Mouse (Mus musculus) embryo, embryonic 9.5 days (tissue): ENCODE results near the gene Cd163l1.

Source experiments
- DNase-seq: peaks from one replicate; pipeline ENCODE4 v3.0.0-alpha.2; 2017; ENCODE audit errors: extremely low spot score

The Cd163l1 gene

DNA sequence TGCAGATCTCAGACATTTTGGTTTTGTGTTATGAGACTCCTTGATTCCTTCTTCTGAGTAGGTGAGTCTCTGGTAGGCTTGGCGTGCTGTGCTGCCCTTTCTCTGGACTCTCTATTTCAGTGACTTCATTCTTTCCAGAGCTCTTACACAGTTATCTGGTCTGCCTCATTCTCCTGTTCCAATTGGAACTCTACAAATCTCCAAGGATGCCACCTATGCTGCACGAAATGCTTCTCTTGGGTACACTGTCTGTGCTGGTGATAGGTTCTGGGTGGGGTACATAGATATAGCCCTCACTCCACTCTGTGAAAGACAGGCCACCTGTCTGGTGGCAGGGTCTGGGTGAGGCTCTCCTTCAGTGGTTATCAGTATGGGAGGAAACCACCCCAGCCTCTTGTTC lies at the start of gene Cd163l1:
Gene Cd163l1 (plus strand): TSS at position 301 of the 400 bp plus-strand sequence.
- no peak for DNase-seq

DNA sequence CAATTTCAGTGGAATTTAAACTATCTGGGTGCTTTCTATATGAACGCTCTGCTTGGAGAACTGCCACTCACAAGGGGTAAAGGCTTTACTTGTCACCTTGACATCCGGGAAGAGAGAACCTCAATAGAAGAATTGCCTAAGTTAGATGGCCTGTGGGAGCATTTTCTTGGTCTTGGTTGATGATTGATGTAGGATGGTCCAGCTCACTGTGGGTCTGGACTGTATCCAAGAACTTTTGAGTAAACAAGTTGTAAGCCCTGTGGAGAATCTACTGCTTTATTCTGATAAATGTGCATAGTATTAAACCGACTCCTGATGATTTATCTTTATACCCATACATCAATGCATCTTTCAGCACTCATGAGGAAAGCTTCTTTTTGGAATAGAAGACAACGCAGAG lies 48.7 kb upstream of the Cd163l1 start:
- no peak for DNase-seq

DNA sequence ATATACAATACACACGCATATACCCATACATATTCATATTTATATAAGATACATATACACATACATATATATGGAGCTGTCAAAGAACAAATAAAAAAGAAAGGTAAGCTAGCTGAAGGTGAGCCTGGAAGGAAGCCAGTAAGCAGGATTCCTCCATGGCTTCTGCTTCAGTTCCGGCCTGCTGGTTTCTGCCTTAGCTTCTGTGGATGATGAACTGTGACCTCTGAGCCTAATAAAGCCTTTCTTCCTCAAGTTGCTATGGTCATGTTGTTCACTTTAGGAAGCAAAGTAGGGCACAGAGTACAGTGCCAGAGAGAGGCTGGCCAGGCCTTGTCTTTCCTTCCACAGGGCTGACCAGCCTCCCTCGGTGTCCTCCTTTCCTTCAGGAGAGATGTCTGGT lies 47.2 kb upstream of the Cd163l1 start:
- no peak for DNase-seq

DNA sequence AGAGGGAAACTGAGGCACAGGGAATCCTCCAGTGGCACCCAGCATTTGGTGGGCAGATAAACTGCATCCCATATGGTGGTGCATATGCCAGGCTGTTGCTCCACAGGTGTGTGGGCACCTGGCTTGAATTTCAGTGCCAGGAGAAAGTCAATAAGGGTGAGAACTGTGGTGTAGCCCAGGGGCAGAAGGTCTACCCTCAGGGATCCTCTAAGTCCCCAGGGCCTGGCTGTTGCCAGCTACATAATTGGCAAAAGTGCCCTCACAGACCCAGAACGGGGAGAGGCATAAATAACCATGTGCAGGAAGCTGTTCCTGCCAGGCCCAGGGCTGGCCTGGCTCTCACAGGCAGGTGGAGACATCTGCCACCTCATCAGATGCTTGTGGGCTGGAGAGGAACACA lies 45.1 kb upstream of the Cd163l1 start, which contains the start of gene Olfr523:
Gene Olfr523 (plus strand): TSS at position 282 of the 400 bp plus-strand sequence.
- DNase-seq = no peak

DNA sequence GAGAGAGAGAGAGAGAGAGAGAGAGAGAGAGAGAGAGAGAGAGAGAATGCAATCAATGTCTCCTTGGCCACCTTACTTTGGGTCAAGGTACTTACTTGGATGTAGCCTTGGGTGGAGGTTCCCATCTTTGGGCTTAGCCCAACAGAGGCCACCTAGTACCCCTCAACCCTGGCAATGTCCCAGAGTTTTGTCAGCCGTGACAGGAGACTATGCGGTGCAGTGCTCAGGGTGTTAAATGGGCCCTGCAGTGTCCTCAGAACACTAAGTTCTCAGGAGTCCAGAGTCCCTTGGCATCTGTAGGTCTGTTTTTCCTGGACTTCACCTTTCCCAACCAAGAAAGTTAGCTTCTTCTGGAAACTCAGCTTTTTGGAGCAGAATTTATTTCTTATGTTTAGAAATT lies 38.9 kb upstream of the Cd163l1 start:
- DNase-seq = no peak

DNA sequence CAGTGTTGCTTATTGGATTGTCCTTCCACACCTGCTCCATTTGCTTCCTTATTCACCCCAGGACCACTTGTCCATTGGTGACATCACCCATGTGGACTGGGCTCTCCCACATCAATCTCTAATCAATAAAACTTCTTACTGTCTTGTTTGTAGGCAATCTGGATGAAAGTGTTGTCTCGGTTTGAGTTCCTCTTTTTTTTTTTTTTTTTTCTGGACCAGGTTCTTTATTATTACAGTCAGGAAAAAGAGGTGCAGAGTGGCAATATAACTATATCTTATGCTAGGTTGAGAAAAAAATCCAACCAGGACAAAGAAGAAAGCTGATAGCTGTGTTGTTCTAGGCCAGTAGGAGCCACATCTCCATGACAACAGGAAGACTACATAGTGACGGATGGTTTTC lies 37.4 kb upstream of the Cd163l1 start:
- DNase-seq = no peak

DNA sequence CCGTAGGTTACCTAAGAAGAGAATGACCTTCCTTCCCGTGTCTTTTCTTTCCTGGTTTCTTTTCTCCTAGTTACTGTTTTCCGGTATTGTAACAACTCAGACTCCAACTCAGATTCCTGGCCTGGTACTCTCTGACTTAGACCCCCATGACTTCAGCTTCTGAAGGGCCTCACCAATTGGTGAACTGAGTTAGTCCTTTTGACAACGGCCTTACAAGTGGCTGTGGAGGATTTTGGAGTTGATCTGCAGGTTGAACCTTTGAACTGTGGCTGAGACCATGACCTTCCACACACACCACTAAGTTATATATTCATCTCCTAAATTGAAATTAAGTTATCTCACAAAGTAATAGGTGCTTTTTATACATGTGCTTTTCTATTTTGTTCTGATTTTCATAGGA lies 33.9 kb upstream of the Cd163l1 start:
- DNase-seq = no peak

DNA sequence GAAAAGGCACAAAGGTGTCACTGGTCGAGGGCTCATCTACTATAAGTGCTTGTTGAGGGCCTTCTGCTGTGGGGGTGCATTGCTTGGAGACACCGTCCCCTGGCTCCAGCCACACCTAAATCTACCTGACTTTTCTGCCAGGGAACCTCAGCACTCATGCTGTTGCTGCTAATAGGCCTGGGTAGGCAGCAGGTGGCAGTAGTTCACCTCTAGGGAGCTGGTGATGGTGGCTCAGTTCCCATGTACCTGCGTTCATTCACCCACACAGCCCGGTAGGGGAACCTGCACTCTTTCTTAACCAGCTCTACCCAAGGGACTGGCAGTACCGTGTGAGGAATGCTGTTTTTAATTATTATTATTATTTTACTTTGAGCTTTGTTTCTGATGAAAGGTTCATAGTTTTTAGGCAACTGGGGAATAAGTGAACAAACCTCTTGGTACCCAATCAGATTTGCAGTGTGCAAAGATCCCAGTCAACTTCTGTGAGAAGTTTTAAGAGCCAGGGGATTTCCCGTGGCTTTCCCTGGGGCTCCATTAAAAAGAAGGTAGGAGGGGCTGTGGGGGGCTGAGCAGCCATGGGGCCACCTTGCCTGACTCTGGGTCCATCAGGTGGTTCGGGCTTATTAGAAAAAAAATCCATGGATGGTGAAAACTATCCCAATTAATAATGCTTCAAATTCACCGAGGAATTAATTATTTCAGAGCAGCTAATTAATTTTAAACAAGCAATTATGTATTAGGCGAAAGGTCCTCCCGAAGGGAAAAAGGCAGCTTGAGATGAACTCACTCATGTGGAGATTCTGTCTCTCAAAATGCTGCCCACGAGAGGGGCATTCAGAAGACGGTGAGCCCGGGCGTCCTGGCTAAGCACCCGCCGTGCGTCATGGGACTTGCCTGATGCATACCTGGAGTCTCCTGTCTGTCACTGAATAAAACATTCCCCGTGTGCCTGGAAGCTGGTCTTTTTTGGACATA lies 31.1 kb upstream of the Cd163l1 start:
- peak; percentile 17 for DNase-seq

DNA sequence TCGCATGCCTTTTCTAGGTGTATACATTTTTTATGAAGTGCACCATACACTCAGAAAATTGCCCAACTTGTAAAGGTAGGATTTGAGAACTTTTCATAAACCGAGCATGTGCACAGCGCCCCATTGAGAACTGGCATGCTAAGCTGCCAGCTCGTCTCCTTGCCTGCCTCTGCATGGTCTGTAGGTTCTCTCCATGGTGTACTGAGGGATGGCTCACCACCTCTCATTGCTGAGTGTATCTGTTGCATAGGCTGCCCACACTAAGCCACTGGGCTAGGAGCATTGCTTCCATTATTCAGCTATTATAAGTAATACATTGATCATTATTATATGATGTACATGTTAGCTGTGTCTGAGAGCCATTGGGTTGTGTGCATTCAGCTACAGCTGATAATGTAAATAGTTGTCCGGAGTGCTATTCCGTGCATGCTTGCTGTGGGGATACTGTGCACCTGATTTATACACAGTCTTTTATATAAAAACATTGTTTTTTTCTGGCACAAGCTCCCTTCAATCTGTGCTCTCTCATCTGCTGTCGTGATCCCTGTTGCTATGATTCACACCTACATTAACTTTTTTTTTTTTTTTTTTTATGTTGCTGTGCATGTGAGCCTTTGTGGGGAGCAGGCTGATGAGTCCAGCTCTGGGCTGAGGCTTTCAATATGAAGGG lies 30.2 kb upstream of the Cd163l1 start:
- no peak for DNase-seq

DNA sequence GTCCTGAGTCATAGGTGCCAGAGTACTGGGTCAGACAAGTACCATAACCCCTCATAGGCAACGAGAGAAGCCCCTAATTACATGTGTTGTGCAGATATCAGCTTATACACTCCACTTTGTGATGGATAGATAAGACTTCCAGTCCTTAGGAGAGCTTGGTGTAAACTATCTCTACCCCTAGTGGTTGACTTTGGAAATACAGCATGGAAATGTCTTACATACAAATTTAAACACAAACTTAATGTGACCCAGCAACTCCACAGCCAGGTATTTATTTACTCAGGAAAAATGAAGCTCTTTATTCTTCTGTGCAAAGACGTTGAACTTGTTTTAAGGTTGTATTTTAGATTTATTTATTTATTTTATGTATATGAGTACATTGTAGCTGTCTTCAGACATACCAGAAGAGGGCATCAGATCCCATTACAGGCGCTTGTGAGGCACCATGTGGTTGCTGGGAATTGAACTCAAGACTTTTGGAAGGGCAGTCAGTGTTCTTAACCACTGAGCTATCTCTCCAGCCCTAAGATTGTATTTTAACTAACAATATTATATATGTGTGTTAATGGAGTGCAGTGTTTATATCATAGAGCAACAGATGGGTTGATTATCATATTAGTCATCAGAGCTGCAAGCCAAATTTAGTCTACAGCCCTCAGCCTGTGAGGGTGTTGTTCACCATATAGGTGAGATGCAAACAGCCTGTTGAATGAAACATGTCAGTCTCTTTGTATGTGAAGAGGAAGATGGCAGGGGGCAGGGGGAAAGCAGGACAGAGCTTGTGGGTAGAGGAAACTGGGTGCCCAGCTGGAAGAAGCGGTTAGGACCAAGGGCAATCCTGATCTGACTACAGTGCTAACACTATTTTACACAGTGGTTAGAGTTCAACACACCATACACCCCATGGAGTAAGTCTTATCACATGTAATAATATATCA lies 29.4 kb upstream of the Cd163l1 start:
- DNase-seq = peak; percentile 24

DNA sequence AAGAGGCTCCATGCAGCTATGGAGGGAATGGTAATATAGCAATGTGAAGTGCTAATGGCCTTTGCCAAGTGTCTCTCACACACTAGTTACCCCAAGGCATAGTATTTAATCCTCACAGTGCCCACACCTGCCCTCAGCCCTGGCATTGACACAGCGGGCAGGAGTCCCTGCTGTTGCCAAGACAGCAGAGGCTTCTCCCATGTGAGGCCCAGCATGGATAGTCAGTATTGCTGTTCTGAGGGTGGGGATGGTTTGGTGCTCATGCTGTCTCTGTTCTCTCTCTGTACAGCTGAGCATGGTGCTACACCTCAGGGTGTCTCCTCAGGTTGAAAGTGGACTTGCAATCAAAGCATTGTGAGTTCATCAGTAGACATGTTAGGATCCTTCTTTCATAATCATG lies 27.6 kb upstream of the Cd163l1 start:
- no peak for DNase-seq

DNA sequence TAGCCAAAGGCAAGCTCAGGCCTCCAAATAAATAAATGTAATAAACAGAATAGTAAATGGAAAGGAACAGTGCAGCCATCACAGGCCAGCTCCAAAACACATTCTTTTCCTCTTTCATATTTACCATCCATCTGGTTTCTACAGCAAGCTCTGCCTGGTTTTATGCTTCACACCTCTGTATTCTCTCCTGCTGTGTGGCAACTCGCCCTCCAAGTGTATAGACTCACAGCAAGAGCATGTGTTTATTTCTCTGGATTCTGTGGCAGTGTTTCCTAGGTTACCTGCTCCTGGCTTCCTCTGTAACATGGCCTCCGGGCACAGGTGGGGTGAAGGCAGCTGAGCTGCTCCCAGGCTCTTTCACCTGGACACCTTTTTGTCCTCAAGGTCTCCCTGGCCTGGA lies 25.6 kb upstream of the Cd163l1 start:
- no peak for DNase-seq

DNA sequence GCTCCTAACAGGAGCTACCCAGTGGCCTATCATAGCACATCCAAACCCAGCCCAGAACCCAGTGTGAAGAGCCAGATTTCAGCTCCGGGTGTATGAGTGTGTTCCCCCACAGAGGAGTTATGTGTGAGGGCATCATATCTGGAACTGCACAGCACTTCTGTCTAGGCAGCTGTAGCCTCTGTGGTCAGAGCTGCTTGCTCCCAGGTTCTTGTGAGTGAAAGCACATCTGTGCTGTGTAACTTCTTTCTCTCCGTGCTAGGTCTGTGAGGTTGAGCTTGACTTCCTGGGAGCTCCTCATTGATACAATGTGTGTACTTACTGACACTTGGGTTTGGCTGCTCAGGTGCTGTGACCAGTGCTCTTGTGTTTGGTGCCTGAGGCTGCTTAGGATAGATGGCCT lies 25.2 kb upstream of the Cd163l1 start:
- DNase-seq = no peak

DNA sequence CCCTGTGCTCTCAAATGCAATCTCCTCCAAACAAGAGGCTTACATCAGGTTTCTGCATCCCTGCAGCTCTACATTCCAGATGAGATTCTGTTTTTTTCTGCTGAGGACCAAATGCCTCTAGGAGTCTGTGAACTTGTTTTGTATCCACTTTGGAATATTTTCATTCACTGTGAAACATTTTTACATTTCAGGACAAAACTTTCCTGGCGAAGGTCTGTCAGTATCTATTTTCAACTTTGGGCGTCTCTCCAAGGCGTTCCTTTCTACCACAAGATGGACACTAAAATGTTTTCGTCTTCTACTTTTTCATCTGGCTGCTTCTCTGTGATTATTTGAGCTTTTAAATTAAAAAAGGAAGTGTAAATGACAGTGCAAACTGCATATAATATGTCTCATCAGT lies 24.0 kb upstream of the Cd163l1 start:
- DNase-seq = no peak

DNA sequence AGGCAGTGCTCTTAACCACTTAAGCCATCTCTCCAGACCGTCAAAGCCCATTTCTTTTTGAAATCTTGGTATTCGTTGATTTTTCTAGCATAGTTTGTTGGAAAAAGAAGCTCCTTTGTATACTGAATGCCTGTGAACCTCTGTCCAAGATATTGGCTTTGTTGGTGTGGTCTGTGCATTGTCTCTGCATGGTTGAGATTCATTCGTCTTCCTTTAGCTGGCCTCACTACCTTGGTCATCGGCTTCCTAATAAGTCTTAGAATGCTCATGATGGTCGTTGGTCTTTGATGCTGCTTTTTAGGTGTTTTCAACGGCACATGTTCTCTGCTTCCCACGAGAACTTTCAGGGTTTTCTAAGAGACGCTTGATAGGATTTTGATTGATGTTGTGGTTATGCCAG lies 22.1 kb upstream of the Cd163l1 start:
- no peak for DNase-seq

DNA sequence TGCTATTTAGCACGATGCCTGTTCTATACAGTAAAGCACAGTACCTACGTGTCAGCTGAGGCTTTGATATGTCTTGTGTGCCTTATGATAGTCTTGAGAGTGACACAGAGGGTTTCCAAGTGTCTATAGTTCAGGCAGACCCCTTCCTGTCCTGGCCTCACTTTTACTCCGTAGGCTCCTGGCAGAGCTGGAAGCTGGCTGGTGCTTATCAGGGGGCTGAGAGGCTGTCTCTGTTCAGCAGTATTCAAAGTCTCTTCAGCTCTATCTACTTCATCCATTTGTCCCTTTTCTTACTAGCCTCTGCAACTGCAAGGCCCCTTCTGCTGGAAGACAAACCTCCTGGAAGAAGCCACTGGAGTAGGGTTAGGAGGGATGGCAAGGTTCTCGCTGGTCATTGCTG lies 17.0 kb upstream of the Cd163l1 start:
- no peak for DNase-seq

DNA sequence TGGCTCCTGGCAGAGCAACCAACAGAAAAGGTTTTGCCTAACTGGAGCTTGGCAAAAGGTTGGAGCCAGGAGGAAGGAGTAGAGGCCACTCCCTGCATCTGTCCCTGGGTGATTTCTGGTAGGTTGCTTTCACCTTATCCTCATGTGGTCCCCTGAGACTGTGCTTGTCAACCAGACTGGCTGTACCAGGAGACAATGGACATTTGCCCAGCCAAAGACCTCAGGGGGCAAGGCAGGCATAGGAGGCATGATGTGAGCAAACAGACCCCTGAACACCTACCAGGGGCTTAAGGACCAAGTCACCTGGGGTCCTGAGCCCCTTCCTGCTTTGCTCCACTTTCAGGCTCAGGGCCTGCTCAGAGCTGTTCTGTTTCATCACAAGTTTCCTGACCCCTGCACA lies 12.2 kb upstream of the Cd163l1 start, which contains the start of gene Olfr524:
Gene Olfr524 (minus strand): TSS at position 101 of the 400 bp plus-strand sequence.
- DNase-seq = no peak

DNA sequence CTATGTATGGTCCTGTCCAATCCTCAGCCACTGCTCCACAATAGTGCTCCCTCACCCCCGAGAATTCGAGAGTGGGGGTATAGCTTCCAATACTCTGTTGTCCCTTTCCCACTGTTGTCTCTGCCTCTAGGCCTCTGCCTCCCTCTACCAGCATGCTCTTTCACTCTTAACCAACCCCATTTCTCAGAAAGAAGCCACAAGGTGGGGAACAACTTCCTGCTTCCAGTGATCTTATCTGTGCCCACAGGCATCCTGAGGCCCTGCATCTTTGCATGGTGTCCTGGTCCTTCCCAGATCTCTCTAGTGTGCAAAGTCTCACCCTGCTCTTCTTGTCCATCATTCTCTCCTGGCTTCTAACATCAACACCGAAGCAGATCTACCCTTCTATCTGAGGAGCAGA lies 11.2 kb upstream of the Cd163l1 start:
- DNase-seq = no peak

DNA sequence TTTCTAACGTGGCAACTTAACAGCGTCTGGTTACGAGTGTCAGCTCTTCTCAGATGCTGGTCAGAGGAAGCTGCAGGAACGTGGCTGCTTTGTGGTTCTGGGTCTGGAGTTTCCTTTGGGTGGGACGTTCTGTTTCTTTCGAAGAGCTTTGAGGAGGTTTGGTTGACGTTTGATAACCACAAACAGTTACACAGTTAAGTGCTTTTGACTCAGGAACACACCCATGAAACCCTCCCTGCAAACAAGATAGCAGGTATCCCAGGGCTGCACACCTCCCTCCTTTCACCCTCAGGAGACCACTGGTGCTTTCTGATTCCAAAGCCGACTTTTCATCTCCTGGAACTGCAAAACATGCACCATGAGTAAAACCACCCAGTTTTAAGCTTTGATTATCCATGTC lies 9.9 kb upstream of the Cd163l1 start:
- DNase-seq = no peak

DNA sequence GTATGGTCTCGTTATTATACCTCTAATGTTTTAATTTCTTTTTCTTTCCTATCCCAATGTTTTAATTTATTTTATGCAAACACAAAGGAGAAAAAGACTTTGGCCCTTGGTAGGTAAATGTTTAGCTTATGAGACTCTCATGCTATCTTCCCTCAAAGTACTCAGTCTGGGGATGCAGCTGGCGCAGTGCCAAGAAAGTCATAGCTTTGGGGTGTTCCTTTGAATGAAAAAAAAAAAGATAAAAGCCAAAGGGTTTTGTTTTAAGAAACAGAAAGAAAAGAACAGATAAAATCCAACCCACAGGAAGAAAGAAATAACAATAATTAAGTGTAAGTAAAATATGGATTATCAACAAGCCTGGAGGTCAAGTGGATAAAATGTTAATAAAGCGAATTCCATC lies 9.4 kb upstream of the Cd163l1 start:
- no peak for DNase-seq

DNA sequence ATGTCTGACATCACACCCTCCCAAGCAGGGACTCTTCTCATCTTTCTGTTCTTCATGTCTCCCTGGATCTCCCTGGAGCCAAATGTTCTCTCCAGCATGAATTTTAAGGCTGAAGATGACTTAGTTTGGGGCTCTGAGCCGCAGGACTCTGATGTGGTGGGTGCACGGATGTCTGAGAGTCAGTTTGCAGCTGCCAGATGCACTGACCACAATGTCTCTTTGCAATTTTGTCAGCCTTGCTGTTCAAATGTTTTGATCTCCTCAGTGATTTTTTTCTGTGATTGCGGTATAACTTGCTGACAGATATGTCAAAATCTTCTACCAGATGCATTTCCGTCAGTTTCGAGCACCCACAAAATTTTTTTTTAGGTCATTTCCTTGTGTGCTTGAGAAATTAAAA lies 4.2 kb upstream of the Cd163l1 start:
- DNase-seq = no peak

DNA sequence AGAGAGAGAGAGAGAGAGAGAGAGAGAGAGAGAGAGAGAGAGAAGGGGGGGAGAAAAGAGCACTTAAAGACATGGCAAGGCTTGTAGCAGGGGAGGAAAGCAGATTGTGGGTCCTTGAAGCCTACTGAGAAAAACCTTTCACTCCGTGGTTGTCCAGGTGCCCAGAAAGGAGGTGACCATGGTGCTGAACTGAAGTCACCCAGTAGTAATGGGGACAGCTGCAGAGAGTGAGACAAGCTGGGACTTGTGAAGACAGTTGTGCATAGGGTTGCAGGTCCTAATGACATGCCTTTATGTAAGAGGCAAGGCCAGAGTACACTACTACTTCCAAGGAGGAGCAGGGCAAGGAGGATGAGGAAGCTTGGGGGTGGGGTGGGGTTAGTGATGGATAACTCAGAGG lies 1.2 kb downstream of the Cd163l1 start:
- DNase-seq = peak; percentile 13
